8 mouse cellular contexts compared by ENCODE assay signal in genomic region chr5:120706541-120706940, GRCm38 (mm10). TPM values are rescaled to one million over a fixed set of nuclear protein-coding genes. Genes with fewer than 3 reads are reported as not detected.
DNase-seq lines count a peak whose midpoint lies in the region; ATAC-seq lines count a peak whose summit lies in the region.

No protein-coding gene starts in this region.

- peak overlapping the region; percentile 54 for H3K4me2 ChIP-seq in hindbrain, embryonic 13.5 days
- peak overlapping the region; percentile 41 for H3K4me2 ChIP-seq in neural tube, embryonic 14.5 days (ENCODE audit: low read depth, low read length)

- H3K9ac ChIP-seq in hindbrain, embryonic 13.5 days = peak overlapping the region; percentile 63
- H3K9ac ChIP-seq in neural tube, embryonic 14.5 days (replicated peaks; ENCODE audit: low read depth, low read length) = no peak overlapping the region

- H3K27me3 ChIP-seq in hindbrain, embryonic 13.5 days = 0 out of 2 replicates have a peak, but pooled peaks cover 20% of the 10 kb centered on the region
- peaks cover 10% of the 10 kb centered on the region; the same call in 1 of the 2 replicates for H3K27me3 ChIP-seq in neural tube, embryonic 14.5 days (ENCODE audit: control insufficient read depth, insufficient read depth, low read length)

- peaks cover 87% of the 10 kb centered on the region for H3K4me1 ChIP-seq in hindbrain, embryonic 13.5 days (replicated peaks)
- peaks cover 34% of the 10 kb centered on the region for H3K4me1 ChIP-seq in neural tube, embryonic 14.5 days (ENCODE audit: control insufficient read depth, insufficient read depth, low read length)

- no peak for ATAC-seq in cerebellum, adult (ENCODE audit: insufficient number of reproducible peaks, low FRiP score, low TSS enrichment)
- no peak for ATAC-seq in hindbrain, embryonic 13.5 days (ENCODE audit: low FRiP score)
- no peak for ATAC-seq in neural tube, embryonic 14.5 days (ENCODE audit: low read depth)

- no peak overlapping the region for H3K27ac ChIP-seq in hindbrain, embryonic 13.5 days
- no peak overlapping the region for H3K27ac ChIP-seq in neural tube, embryonic 14.5 days (ENCODE audit: low read depth, low read length)

- H3K36me3 ChIP-seq in hindbrain, embryonic 13.5 days = no peaks in the 10 kb centered on the region
- H3K36me3 ChIP-seq in neural tube, embryonic 14.5 days (ENCODE audit: control insufficient read depth, insufficient read depth, low read length) = no peaks in the 10 kb centered on the region

- peak overlapping the region; percentile 26 for H3K4me3 ChIP-seq in hindbrain, embryonic 13.5 days
- H3K4me3 ChIP-seq in neural tube, embryonic 14.5 days (ENCODE audit: low read depth, low read length) = peak overlapping the region; percentile 9; the same call in 1 of the 2 replicates

- 2% methylated on average over 16 of the region's 16 CpGs for WGBS in hindbrain, embryonic 13.5 days
- WGBS in neural tube, embryonic 14.5 days = 9% methylated on average over 16 of the region's 16 CpGs

- no peaks in the 10 kb centered on the region for H3K9me3 ChIP-seq in hindbrain, embryonic 13.5 days
- no peaks in the 10 kb centered on the region for H3K9me3 ChIP-seq in neural tube, embryonic 14.5 days (ENCODE audit: control insufficient read depth, low read length)

- DNase-seq in cerebellum, adult 11 months = peak; percentile 55
- DNase-seq in spleen, adult 18-20 months = peak; percentile 43 to 53
- no peak for DNase-seq in spleen, postnatal 14 days (ENCODE audit: low spot score in 2 of 2)
- DNase-seq in thymus, postnatal 10 days (ENCODE audit: low spot score in 2 of 2) = no peak
- DNase-seq in frontal cortex, adult 2 months (ENCODE audit: extremely low spot score in 1 of 2, low spot score in 1 of 2) = no peak

RNA-seq across cellular contexts. Expression of gene Dtx1, which starts 5.2 kb away (rescaled TPM):
- polyA plus RNA-seq in hindbrain, embryonic 13.5 days (2015; fragmentation: Nextera tagmentation; extraction: Ambion mirVana) = 34.5 and 34.8 TPM in 2 replicates
- 44.2 and 50.7 TPM in 2 replicates for polyA plus RNA-seq in neural tube, embryonic 14.5 days (2014; fragmentation: Nextera tagmentation; extraction: Ambion mirVana)
- 93.3 and 99.3 TPM in 2 replicates for polyA plus RNA-seq in frontal cortex, adult 2 months (2012; rRNA removed)

RNA-seq across cellular contexts. Expression of gene Oas2, which starts 43.1 kb away (rescaled TPM):
- polyA plus RNA-seq in hindbrain, embryonic 13.5 days (2015; fragmentation: Nextera tagmentation; extraction: Ambion mirVana) = 0.14 and 0.25 TPM in 2 replicates
- polyA plus RNA-seq in neural tube, embryonic 14.5 days (2014; fragmentation: Nextera tagmentation; extraction: Ambion mirVana) = 0.22 TPM in 1 of 2 replicates, not detected in the other
- 0.86 and 0.96 TPM in 2 replicates for polyA plus RNA-seq in frontal cortex, adult 2 months (2012; rRNA removed)

RNA-seq across cellular contexts. Expression of gene Rasal1, which starts 57.9 kb away (rescaled TPM):
- 0.14 TPM in 2 replicates for polyA plus RNA-seq in hindbrain, embryonic 13.5 days (2015; fragmentation: Nextera tagmentation; extraction: Ambion mirVana)
- polyA plus RNA-seq in neural tube, embryonic 14.5 days (2014; fragmentation: Nextera tagmentation; extraction: Ambion mirVana) = 0.13 and 0.33 TPM in 2 replicates
- 63.8 and 71.7 TPM in 2 replicates for polyA plus RNA-seq in frontal cortex, adult 2 months (2012; rRNA removed)

Comparison
In these comparisons a context has a peak if more than half of its experiments do, and no peak if none do; other contexts are left out.
1. DNase-seq: peak in cerebellum, adult 11 months (single experiment) and spleen, adult 18-20 months (2 of 2); none in spleen, postnatal 14 days (0 of 2), thymus, postnatal 10 days (0 of 2) and frontal cortex, adult 2 months (0 of 2).
2. RNA of gene Rasal1, which starts 57.9 kb away (polyA plus RNA-seq): 63.8 to 71.7 TPM in frontal cortex, adult 2 months; 0.13 to 0.33 TPM in neural tube, embryonic 14.5 days and 0.14 TPM in hindbrain, embryonic 13.5 days; every median in the first group is over 10 times any median in the second.